Mouse (Mus musculus) olfactory bulb, adult 2 months (tissue): ENCODE measurements around the gene Stk11.

Source experiments
- CTCF ChIP-seq: fragments of 200-500 bp; IDR thresholded peaks from 2 replicates; pipeline ENCODE4 v1.5.1; 2012; ENCODE audit warnings: low read depth, mild to moderate bottlenecking, low read length, moderate library complexity; ENCODE audit not compliant: insufficient read depth
- POLR2A ChIP-seq: fragments of 200-500 bp; IDR thresholded peaks from 2 replicates; pipeline ENCODE4 v1.6.1; 2012; ENCODE audit warnings: mild to moderate bottlenecking, low read depth, low read length, moderate library complexity; ENCODE audit not compliant: insufficient read depth

GRCm38 (mm10) chr10:80151211-80152034, 35.8 kb downstream of the Stk11 start:
- TF ChIP-seq CTCF (no peak), POLR2A (no peak; the same call in 1 of the 2 replicates)
